Mouse (Mus musculus): ENCODE measurements at regions not wholly inside any gene's neighbourhood (a gene's known extent, or its start where the extent isn't known, plus 50 kb on each side); places are given as distances from the start of the nearest gene placed in this dataset.
"Not testable (repeated sequence)": the region's sequence is repeated elsewhere in the genome, so short reads cannot be mapped to it uniquely, and the experiment has no call there.

GRCm38 (mm10) chr8:37239354-37239753 is 245.9 kb downstream of the AI429214 start:
- no peak for DNase-seq

GRCm38 (mm10) chr8:37251234-37251633 is 257.8 kb downstream of the AI429214 start:
- not testable (repeated sequence) for DNase-seq

- DNase-seq = no peak
Measured at GRCm38 (mm10) chr8:37291069-37291850, 297.9 kb downstream of the AI429214 start.

All from gastrocnemius, postnatal 25 days (tissue).